Mouse (Mus musculus): ENCODE results near the gene Amd1. TPM values are rescaled to one million over a fixed set of nuclear protein-coding genes. Genes with fewer than 3 reads are reported as not detected.
"Not testable (repeated sequence)": the region's sequence is repeated elsewhere in the genome, so short reads cannot be mapped to it uniquely, and the experiment has no call there.

Amd1 gene
- polyA plus RNA-seq, 1 experiment from 2014 or later, result 56.5 TPM

DNA sequence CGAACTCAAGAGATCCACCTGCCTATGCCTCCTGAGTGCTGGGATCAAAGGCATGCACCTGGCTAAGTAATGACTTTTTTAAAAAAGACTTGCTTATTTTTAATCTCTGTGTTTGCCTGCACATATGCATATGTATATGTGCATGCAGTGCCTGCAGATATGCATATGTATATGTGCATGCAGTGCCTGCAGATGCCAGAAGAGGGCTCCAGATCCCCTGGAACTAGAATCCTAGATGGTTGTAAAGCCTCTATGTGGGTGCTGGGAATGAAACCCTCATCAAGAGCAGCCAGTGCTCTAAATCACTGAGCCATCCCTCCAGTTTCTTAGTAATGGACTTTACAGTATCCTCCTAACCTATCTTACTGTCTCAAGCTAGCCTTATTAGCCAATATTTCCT lies 4.0 kb upstream of the Amd1 start:
- DNase-seq (ENCODE audit: low read depth, low spot score) (no peak), ATAC-seq (no peak)
- ChIA-PET POLR2A (no interaction called here), CTCF (no interaction called here)
- TF ChIP-seq CTCF (IDR thresholded peaks at IDR 0.05), result no peak
- in situ Hi-C loops (cut with MboI; ENCODE audit: low pct_unique_long_range_greater_than_20kb), result loop anchor here (5.0 kb wide), 1 partner anchor 41 kb away; no protein-coding TSS in a partner anchor
- no peaks in the 10 kb centered on the region for H3K27me3 ChIP-seq

DNA sequence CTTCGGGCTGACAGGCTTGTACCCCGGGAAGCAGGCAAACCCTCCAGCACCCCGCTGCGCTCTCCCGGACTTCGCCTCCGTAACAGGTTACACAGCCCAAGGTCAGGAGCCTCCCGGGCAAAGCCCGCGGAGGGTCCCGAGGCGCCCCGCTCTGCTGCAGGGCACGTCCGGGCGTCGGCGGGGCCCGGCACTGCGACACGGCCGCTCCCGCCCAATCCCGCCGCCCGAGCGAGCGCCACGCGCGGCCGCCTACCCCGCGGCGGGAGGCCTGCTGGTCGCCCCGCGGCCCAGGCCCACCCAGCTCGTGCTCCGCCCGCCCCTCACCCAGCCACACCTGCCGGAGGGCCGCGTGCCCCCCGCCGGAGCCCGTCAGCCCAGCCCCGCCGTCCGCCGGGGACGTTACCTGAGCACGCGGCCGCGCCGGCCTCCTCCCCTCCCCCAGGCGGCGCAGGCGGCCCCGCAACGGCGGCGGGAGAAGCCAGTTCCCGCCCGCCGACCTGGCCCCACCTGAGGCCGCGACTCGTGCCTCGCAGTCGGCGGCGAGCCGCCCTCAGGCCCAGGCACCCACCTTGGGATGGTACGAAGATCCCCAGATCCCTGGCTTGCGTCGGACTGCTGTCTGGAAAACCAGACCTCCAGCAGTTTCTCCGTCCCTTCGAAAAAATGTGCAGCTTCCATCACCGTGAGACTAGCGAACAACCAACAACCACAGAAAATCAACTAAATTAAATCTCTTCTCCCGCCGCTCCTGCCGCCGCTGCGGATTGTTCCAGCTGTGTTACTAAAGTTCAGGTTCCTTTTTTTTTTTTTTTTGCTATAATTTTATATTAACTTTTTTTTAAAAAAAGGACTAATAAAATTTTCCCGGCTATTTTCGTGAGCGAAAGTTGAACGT lies 558 bp downstream of the Amd1 start:
- CTCF ChIA-PET, result interaction anchor here (1.5 to 1.6 kb wide), 2 partner anchors 43 to 72 kb away, joined by 3 to 5 read pairs; partner anchors contain the start of gene Gtf3c6
- not testable (repeated sequence) for DNase-seq (ENCODE audit: low read depth, low spot score)

DNA sequence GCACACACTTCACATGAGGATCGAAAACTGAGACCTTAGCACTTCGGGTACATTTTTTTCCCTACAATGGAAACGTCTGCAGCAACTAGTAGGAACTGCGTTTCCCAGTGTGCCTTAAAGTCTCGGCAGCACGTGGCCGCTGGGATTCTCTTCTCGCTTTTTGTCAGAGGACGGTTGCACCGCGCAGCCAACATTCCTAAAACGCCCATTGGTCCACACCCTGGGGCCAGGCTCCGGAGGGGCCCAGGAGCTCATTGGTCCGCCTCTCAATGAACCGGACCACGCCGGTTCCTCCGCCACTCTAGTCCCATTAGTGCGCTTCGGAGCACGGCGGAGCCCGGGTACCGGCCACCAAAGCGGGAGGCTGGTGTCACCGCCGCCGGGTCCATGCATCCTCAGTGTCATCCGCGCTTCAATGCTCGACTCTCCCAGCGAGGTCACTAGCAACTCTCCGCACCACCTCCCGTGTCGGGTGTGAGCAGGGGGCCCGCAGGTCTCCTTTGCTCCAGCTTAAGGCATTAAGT lies 1.3 kb downstream of the Amd1 start:
- ChIA-PET POLR2A (interaction anchor here (0.6 to 2.3 kb wide), 3 partner anchors 33 to 46 kb away, joined by 3 to 16 read pairs (median 10); partner anchors contain the start of gene Gtf3c6), CTCF (interaction anchor here (1.5 to 1.6 kb wide), 2 partner anchors 42 to 73 kb away, joined by 3 to 5 read pairs; partner anchors contain the start of gene Gtf3c6)
- H3K27me3 ChIP-seq, result no peaks in the 10 kb centered on the region
- DNase-seq (ENCODE audit: low read depth, low spot score) (peak; percentile 56), ATAC-seq (peak; percentile 81)
- in situ Hi-C loops (cut with MboI; ENCODE audit: low pct_unique_long_range_greater_than_20kb), result no loop called here
- no peak for TF ChIP-seq CTCF (IDR thresholded peaks at IDR 0.05)

More for the DNA sequence above, 558 bp downstream of the Amd1 start:
- in situ Hi-C loops (cut with MboI; ENCODE audit: low pct_unique_long_range_greater_than_20kb); H3K27me3 ChIP-seq: not testable (repeated sequence)
- POLR2A ChIA-PET, result interaction anchor here (0.6 to 2.3 kb wide), 3 partner anchors 34 to 49 kb away, joined by 3 to 16 read pairs (median 10); partner anchors contain the start of gene Gtf3c6
- ATAC-seq, result peak; percentile 35

DNA sequence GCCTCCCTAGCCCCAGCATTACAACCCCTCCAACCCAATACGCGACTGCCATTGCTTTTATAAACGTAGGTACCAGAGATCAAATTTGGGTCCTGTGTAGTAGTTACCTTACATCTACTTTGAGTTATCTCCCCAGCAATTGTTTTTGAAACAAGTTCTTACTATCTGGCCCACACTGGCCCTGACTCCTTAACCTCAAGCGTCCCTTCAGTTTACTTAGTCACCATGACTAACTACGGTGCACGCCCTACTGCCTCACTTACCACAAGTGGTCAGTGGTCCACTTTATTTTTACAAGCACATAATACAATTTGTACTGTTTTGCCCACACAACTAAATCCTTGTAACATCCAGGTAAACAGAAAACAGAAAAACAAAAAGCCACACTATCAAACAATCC lies 9.3 kb downstream of the Amd1 start:
- CTCF ChIA-PET, result no interaction called here
- TF ChIP-seq CTCF (IDR thresholded peaks at IDR 0.05), result no peak
- H3K27me3 ChIP-seq, result no peaks in the 10 kb centered on the region
- in situ Hi-C loops (cut with MboI; ENCODE audit: low pct_unique_long_range_greater_than_20kb), result no loop called here
- ATAC-seq (no peak), DNase-seq (ENCODE audit: low read depth, low spot score) (no peak)
- POLR2A ChIA-PET, result interaction anchor here (0.6 kb wide), 1 partner anchor 208 kb away, joined by 4 read pairs; no protein-coding TSS in a partner anchor

DNA sequence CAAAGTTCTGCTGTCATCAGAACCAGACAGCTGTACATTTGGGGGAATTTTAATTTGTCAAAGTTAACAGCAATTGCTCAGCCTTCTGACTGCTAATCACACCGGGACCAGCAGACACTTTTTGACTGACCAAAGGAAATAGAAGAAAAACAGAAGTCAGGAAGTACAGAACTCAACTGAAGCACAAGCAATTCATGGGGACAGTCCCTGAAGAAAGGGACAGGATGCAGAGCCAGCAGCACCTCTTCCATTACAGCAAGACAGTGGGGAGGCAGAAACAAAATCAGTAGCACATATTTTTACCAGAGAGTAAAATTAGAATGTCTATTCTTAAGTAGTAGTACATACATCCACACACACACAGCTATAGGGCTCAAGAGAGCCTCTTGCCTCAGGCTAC lies 15.2 kb downstream of the Amd1 start:
- ChIA-PET POLR2A (no interaction called here), CTCF (no interaction called here)
- ATAC-seq (no peak), DNase-seq (ENCODE audit: low read depth, low spot score) (no peak)
- H3K27me3 ChIP-seq, result no peaks in the 10 kb centered on the region
- no peak for TF ChIP-seq CTCF (IDR thresholded peaks at IDR 0.05)
- in situ Hi-C loops (cut with MboI; ENCODE audit: low pct_unique_long_range_greater_than_20kb), result no loop called here

DNA sequence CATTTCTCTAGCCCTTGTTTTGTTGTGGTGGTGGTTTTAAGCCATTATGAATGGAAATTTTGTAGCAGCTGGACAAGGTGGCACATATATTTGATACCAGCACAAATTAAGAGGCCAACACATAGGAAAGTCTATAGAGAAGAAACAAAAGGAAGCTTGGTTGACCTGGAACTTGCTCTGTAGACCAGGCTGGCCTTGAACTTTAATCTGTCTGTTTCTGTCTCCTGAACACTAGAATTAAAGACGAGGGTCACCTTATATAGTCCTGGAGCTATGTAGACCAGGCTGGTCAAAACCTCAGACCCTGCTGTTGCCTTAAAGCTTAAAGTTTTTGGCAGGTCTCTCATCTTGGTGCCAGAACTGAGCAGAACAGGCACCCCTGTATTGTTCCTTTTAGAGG lies 16.4 kb downstream of the Amd1 start:
- ChIA-PET CTCF (interaction anchor here (1.6 kb wide), 1 partner anchor 9 kb away, joined by 6 read pairs; no protein-coding TSS in a partner anchor), POLR2A (no interaction called here)
- no peaks in the 10 kb centered on the region for H3K27me3 ChIP-seq
- in situ Hi-C loops (cut with MboI; ENCODE audit: low pct_unique_long_range_greater_than_20kb), result no loop called here
- DNase-seq (ENCODE audit: low read depth, low spot score) (no peak), ATAC-seq (no peak)
- TF ChIP-seq CTCF (IDR thresholded peaks at IDR 0.05), result no peak

DNA sequence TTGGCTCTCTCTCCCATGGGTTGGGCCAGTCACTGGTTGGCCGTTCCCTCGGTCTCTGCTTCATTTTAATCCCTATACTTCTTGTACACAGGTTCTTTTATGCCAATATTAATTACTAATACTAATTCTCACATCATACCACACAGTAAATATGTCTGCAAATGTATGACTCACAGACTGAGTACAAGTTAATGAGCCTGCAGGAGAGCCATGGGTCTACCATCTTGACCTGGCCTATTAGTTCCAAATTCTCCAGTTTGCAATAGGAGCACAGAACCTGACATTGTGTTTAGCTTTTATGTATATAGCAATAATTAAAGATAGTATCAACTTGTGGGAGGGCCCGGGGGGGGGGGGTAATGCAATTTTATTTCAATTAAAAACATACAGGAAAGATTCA lies 17.0 kb downstream of the Amd1 start:
- in situ Hi-C loops (cut with MboI; ENCODE audit: low pct_unique_long_range_greater_than_20kb), result no loop called here
- no peaks in the 10 kb centered on the region for H3K27me3 ChIP-seq
- ChIA-PET POLR2A (no interaction called here), CTCF (interaction anchor here (1.6 kb wide), 1 partner anchor 10 kb away, joined by 6 read pairs; no protein-coding TSS in a partner anchor)
- DNase-seq (ENCODE audit: low read depth, low spot score) (no peak), ATAC-seq (no peak)
- no peak for TF ChIP-seq CTCF (IDR thresholded peaks at IDR 0.05)

DNA sequence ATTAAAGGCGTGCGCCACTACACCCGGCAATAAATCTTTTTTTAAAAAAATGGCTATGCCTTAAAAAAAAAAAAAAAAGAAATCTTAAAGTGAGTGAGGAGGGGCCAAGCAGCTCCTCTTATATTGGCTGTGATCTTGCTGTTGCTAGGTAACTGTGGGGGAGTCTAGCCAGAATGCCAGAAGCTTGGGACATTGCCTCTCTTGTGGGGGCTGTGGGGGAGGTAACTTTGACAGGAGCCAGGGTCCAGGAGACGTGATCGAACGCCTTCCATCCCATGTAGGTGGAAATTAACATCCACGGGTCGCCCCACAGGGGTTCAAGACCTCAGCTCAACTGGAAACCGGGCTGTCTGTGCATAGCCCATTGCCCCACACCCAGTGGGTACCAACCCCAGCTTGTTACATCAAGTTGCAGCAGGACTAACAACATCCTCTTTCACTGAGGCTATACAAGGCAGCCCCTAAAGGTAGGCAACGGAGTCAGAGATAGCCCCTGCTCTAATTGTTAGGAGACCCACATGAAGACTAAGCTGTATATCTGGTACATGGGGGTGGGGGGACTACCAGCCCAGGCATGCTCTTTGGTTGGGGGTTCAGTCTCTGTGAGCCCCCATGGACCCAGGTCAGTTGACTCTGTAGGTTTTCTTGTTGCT lies 17.7 kb downstream of the Amd1 start:
- in situ Hi-C loops (cut with MboI; ENCODE audit: low pct_unique_long_range_greater_than_20kb), result no loop called here
- ATAC-seq, result no peak
- H3K27me3 ChIP-seq, result no peaks in the 10 kb centered on the region
- ChIA-PET POLR2A (no interaction called here), CTCF (interaction anchor here (1.6 kb wide), 1 partner anchor 11 kb away, joined by 6 read pairs; no protein-coding TSS in a partner anchor)
- DNase-seq (ENCODE audit: low read depth, low spot score), result no peak
- no peak for TF ChIP-seq CTCF (IDR thresholded peaks at IDR 0.05)

DNA sequence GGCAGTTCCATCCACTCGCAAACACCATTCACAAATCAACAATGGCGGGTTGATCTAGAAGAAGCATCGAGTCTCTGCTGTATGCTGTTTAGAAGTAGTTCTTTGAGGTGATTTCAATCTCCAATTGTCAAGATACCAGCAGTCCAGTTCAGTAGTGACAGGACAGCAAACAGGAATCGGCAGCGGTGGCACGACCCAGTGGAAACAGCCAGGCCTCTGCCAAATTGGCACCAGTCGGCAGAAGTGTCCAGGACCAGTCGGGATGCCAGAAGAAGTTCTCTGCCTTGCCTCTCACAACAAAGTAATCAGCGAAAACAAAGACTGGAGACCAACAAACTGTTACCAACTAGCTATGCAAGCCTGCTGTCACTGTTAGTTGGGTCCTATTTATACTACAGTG lies 18.4 kb downstream of the Amd1 start:
- ChIA-PET POLR2A (no interaction called here), CTCF (no interaction called here)
- no peak for TF ChIP-seq CTCF (IDR thresholded peaks at IDR 0.05)
- in situ Hi-C loops (cut with MboI; ENCODE audit: low pct_unique_long_range_greater_than_20kb), result no loop called here
- H3K27me3 ChIP-seq, result no peaks in the 10 kb centered on the region
- no peak for DNase-seq (ENCODE audit: low read depth, low spot score)
- ATAC-seq, result no peak

DNA sequence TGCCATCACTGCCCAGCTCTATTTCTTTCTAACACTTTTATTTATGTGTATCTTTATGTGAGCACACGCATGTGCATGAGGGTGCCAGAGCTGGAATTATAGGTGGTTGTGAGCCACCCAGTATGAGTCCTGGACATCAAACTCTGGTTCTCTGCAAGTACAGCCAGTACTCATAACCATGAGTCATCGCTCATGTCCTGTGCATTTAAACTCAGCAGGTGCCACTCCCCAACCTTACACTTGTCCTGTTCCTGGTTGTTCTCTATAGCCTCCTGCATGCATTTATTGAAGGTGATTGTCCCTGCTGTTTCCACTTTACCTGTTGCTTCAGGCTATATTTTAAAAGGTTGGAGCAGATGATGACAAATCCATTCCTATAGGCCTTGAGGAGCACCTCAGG lies 20.4 kb downstream of the Amd1 start:
- TF ChIP-seq CTCF (IDR thresholded peaks at IDR 0.05), result no peak
- ATAC-seq (no peak), DNase-seq (ENCODE audit: low read depth, low spot score) (no peak)
- no peaks in the 10 kb centered on the region for H3K27me3 ChIP-seq
- CTCF ChIA-PET, result no interaction called here
- POLR2A ChIA-PET, result no interaction called here
- in situ Hi-C loops (cut with MboI; ENCODE audit: low pct_unique_long_range_greater_than_20kb), result no loop called here

All from Patski (cell line).